Mouse (Mus musculus): ENCODE measurements around the gene Zc3h12a.

The Zc3h12a gene

GRCm38 (mm10) chr4:125127305-125128084 is at the start of gene Zc3h12a:
Zc3h12a (minus strand) TSS chr4:125127840.
- peak; percentile 72 for DNase-seq (ENCODE audit: low read depth, low spot score)

- no peak for DNase-seq (ENCODE audit: low read depth, low spot score)
Observed at GRCm38 (mm10) chr4:125176639-125177165, 49.1 kb upstream of the Zc3h12a start.

GRCm38 (mm10) chr4:125176190-125176589 is 48.5 kb upstream of the Zc3h12a start:
- no peak for DNase-seq (ENCODE audit: low read depth, low spot score)

- DNase-seq (ENCODE audit: low read depth, low spot score), result no peak
Observed at GRCm38 (mm10) chr4:125175591-125175990, 48.0 kb upstream of the Zc3h12a start.

- peak; percentile 19 for DNase-seq (ENCODE audit: low read depth, low spot score)
Observed at GRCm38 (mm10) chr4:125174516-125175185, 47.0 kb upstream of the Zc3h12a start.

DNA sequence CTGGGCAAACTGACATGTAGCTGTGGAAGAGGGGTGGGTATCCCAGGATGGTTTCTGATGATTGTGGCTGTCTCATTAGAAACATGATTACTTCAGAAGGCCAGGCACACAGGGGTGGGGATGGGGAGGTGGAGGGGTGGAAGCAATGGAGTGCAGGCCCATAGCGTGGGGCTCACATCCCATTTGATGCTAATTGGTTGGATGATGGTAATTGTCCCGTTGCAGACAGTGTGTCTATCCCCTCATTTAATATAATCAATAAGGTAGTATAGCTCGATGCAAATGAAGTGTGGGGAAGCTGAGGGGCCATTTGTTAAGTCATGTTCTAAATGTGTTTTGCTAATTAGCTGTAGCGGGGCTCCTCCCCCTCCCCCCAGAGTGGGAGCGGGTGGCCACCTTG is 45.5 kb upstream of the Zc3h12a start:
- no peak for DNase-seq (ENCODE audit: low read depth, low spot score)

- no peak for DNase-seq (ENCODE audit: low read depth, low spot score)
Observed at GRCm38 (mm10) chr4:125172736-125173135, 45.1 kb upstream of the Zc3h12a start.

DNA sequence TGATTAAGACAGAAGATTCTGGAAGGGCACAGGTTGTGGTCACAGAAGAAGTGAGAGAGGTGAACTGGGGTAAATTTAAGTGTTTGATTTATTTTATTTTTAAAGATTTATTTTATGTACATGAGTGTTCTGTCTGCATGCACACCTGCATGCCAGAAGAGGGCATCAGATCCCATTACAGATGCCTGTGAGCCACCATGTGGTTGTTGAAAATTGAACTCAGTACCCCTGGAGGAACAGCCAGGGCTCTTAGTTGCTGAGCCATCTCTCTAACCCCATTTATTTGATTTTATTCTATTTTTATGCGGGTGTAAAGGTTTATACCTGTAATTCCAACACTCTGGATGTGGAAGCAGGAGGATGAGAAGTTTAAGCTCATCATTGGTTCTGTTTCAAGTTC is 40.1 kb upstream of the Zc3h12a start:
- no peak for DNase-seq (ENCODE audit: low read depth, low spot score)

DNA sequence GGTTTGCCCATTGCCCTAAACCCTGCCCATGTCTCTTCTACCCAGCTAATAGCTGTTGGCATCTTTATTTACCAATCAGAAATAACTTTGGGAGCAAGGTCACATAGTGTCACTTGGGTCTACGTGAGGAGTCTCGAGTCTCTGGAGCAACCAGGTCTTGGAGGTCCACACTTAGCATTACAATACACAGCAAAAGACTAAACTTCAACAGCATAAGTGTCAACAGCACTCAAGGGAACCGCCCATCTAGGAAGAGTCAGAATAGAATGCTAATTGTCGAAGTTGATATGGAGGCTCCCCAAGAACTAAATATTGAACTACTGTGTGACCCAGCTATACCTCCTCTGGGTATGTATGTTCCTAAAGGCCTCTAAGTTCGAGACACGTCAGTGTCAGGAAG is 37.2 kb upstream of the Zc3h12a start:
- no peak for DNase-seq (ENCODE audit: low read depth, low spot score)

- DNase-seq (ENCODE audit: low read depth, low spot score), result no peak
Observed at GRCm38 (mm10) chr4:125162701-125163100, 35.1 kb upstream of the Zc3h12a start.

DNA sequence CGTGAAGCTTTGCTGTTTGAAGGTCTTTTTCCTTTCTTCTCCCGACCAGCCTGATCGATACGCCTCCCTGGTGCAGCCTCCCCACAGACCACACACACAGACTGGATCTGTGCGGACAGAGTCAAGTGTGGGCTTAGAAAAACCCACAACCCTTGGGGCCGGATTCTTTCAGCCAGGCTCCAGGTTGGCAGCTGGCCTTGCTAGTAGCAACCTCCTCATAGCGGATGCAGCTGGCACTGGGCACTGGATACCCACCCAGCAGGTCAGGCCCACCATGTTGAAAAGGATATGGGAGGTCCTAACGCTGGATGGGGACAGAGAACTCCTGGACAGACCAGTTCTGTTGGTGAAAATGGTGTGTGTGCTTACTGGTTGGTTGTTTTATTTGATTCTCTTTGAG is 33.8 kb upstream of the Zc3h12a start:
- DNase-seq (ENCODE audit: low read depth, low spot score), result no peak

DNA sequence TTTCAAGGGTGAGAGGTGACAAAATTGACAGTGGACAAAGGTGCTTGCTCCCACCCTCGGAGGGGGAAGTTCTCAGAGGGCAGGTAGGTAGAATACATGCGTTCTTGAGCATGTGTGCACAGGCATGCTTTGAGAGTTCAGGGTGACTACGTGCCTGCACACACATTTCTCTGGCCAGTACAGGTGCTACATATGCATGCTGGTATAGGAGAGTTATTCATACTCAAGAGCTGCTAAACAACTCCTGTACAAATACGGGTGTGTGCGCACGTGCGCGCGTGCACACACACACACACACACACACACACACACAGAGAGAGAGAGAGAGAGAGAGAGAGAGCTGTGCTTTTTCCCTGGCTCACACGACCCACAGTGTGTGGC is 33.3 kb upstream of the Zc3h12a start:
- DNase-seq (ENCODE audit: low read depth, low spot score), result no peak

DNA sequence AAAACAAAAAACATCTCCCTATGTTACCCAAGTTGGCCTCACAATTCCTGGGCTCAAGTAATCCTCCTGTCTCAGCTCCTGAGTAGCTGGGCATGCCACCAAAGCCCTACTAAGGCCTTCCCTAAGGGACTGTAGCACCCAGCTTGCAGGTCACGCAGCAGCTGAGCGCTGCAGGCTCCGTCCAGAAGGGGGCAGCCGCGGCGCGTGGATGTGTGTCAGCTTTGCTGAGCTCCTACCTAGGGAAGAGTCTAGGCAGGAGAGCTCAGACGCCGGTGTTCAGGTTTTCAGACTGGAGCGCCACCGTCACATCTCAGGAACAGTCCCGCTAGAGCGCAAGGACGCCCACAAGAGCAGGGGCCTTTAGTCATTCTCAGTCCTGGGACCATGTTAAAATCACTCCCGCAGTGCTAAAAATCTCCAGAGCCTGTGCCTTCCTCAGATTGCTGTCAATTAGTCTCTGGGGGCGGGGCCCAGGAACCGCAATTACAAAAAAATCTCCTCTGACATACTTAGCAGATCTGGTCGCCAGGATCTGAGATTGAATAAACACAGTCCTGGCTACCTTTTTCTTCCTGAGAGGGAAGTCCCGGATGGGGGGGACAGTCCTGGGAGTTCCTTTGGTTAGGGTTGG is 32.8 kb upstream of the Zc3h12a start:
- peak; percentile 77 for DNase-seq (ENCODE audit: low read depth, low spot score)

DNA sequence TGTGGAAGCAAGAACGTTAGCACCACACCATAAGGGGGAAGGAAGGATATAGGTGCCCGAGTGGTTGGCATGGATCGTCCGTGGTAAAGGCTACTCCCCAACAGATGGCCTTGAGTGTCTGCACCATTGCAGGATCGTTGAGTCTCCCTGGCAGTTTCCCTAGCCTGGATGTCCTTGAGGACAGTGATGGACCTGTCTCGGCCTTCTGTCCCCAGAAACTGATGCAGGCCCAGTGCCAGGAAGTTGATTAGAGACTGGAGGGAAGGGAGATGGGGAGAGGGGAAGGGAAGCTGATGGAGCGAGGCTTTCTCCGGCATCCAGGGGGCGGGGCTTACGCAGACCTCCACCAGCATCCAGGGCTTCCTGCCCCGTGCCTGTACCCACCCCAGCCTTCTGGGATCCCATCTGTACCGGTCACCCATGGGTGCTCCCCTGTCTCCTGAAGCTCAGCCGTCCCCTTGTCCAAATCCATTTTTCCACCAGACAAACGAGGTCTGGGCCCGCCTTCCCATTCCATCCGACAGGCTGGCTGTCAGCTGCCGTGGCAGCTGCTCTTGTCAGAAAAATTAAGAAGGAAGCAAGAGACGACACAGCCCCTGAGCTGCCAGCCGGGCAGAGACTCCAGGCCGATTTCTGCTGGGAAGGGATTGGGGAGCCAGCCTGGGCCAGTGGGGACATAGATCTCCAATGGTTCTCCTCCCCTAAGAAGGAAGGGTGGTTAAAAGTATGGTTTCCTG is 31.1 kb upstream of the Zc3h12a start:
- no peak for DNase-seq (ENCODE audit: low read depth, low spot score)

DNA sequence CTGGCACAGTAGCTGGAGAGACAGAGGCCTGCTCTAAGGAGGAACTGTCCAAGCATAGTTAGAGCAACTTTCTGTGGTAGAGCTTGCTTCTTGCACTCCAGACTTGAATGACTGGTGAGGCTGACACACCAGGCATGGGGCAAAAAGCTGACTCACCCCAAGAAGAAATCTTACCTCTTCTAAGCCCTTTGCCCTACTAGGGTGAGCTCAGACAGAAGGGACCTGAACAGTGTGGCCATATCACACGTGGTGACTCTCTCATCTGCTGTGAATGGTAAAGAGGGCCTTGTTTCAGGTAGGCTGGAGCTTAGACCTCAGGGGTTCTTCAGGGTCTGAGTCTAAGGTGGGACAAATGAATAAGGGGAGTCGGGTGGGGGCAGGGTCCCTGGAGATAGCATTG is 30.4 kb upstream of the Zc3h12a start:
- no peak for DNase-seq (ENCODE audit: low read depth, low spot score)

GRCm38 (mm10) chr4:125157322-125157721 is 29.7 kb upstream of the Zc3h12a start:
- DNase-seq (ENCODE audit: low read depth, low spot score), result no peak

- DNase-seq (ENCODE audit: low read depth, low spot score), result no peak
Observed at GRCm38 (mm10) chr4:125155646-125156045, 28.0 kb upstream of the Zc3h12a start.

DNA sequence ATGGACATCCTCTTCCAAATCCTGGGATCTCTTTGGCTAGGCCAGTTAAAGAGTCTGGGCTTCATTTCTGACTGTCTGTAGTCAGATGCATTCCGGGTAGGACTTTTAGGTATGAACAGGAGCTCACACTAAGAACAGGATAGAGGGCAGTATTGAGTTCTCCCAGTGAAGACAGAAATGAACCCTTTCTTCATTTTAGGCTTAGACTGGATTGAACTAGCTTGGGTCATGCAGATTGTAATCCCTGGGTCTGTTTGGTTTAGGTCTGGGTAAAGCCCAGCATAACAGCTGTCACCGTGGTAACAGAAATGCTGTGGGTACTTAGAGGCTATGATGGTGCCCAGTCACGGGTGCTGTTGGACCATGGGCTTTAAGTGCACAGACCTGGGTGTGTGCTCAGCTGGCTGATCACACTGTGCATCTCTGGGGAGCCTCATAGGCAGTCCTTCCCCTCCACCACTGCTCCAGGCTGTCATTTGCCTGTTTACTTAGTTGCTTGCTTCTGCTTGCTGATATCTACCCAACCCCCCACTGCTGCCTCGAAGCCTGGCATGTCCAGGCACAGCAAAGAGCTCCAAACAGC is 26.1 kb upstream of the Zc3h12a start:
- no peak for DNase-seq (ENCODE audit: low read depth, low spot score)

DNA sequence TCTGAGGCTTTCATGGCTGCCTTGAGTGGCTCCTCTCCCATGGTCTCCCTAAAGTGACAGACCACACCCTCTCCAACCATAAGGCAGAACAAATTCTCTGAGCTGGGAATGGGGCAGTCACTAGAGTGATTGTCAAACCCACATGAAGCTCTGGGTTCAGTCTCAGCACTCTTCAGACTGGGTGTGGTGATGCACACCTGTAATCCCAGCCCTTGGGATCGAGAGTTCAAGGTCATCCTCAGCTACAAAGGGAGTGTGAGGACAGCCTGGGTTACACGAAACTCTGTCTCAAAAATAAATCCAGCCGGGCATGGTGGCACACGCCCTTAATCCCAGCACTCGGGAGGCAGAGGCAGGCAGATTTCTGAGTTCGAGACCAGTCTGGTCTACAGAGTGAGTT is 24.8 kb upstream of the Zc3h12a start:
- no peak for DNase-seq (ENCODE audit: low read depth, low spot score)

DNA sequence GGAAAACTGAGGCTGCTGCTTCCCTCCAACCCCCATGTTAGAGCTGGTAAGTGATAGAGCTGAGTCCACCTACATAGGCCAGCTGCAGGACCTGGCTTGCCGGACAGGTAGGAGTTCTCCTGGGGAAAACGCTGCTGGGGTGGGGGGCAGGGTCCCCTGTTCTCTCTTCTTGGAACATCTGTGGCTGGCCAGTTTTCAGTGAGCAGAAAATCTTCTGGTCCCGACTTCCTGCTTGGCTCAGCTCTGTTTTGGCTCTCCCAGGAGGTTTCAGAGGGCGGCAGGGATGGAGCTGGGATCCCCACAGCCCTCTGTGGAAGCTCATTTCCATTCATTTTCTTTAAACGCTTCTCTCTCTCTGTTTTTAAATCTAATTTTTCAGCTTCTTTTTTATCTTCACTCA is 21.8 kb upstream of the Zc3h12a start:
- DNase-seq (ENCODE audit: low read depth, low spot score), result no peak

- no peak for DNase-seq (ENCODE audit: low read depth, low spot score)
Observed at GRCm38 (mm10) chr4:125147970-125148369, 20.3 kb upstream of the Zc3h12a start.

- DNase-seq (ENCODE audit: low read depth, low spot score), result no peak
Observed at GRCm38 (mm10) chr4:125145213-125145612, 17.6 kb upstream of the Zc3h12a start.

All from embryo, embryonic 11.5 days (tissue).